Mouse (Mus musculus) heart, embryonic 16.5 days (tissue): ENCODE measurements around the gene Sfpq. TPM values are rescaled to one million over a fixed set of nuclear protein-coding genes. Genes with fewer than 3 reads are reported as not detected.
"Not testable (repeated sequence)": the region's sequence is repeated elsewhere in the genome, so short reads cannot be mapped to it uniquely, and the experiment has no call there.

ENCODE experiments used
- ATAC-seq: fragments of 200-750 bp; cut with Nextera tagmentation; replicated peaks from 2 replicates; pipeline ENCODE4 v1.8.0; 2017; ENCODE audit warnings: moderate number of reproducible peaks; ENCODE audit not compliant: insufficient read depth, low FRiP score; ENCODE audit errors: extremely low read depth
- H3K27ac ChIP-seq: fragments of 300-500 bp; sonication (generic); 2 replicates; pipeline ENCODE4 v1.5.1; 2014; ENCODE audit warnings: mild to moderate bottlenecking, low read length, control low read depth, moderate library complexity
- H3K27me3 ChIP-seq: fragments of 300-500 bp; sonication (generic); 2 replicates; pipeline ENCODE4 v1.6.1; 2014; ENCODE audit warnings: low read length, mixed read lengths; ENCODE audit not compliant: control insufficient read depth, insufficient read depth
- H3K36me3 ChIP-seq: fragments of 300-500 bp; sonication (generic); 2 replicates; pipeline ENCODE4 v1.6.1; 2014; ENCODE audit not compliant: control insufficient read depth, insufficient read depth
- H3K4me1 ChIP-seq: fragments of 300-500 bp; sonication (generic); 2 replicates; pipeline ENCODE4 v1.6.1; 2014; ENCODE audit warnings: low read length, mixed read lengths; ENCODE audit not compliant: control insufficient read depth, insufficient read depth
- H3K4me2 ChIP-seq: fragments of 300-500 bp; sonication (generic); 2 replicates; pipeline ENCODE4 v1.6.1; 2014; ENCODE audit warnings: low read depth, mild to moderate bottlenecking, control low read depth, low read length
- H3K4me3 ChIP-seq: fragments of 300-500 bp; sonication (generic); 2 replicates; pipeline ENCODE4 v1.5.1; 2014; ENCODE audit warnings: mild to moderate bottlenecking, control low read depth, low read length
- H3K9ac ChIP-seq: fragments of 300-500 bp; sonication (generic); 2 replicates; pipeline ENCODE4 v1.6.1; 2014; ENCODE audit warnings: low read length, control low read depth
- H3K9me3 ChIP-seq: fragments of 300-500 bp; sonication (generic); replicated peaks from 2 replicates; pipeline ENCODE4 v1.6.1; 2016; ENCODE audit warnings: low read length; ENCODE audit not compliant: control insufficient read depth
- WGBS: fragments of 180-500 bp; shearing (Covaris S2); extraction: QIAGEN DNeasy Blood & Tissue Kit; methylation state at CpG from one replicate; pipeline ENCODE4 v1.1.7; 2014; 5-methylcytosine and 5-hydroxymethylcytosine counted together
- polyA plus RNA-seq: library from polyadenylated mRNA; unstranded; fragments of >200 nt; fragmentation: Nextera tagmentation; extraction: Ambion mirVana; gene quantifications from 2 replicates; pipeline ENCODE4 v1.2.1, GENCODE M21; 2015

Sfpq gene
- 34.4 and 38.4 TPM in 2 replicates for polyA plus RNA-seq

- Histone ChIP-seq H3K9ac (peak within 1 kb of the TSS; percentile 100), H3K9me3 (no peaks in the 10 kb centered on the region), H3K4me2 (peak within 1 kb of the TSS; percentile 76), H3K4me1 (peaks cover 27% of the 10 kb centered on the region), H3K27ac (peak within 1 kb of the TSS; percentile 96), H3K36me3 (peaks cover 28% of the 10 kb centered on the region), H3K4me3 (peak within 1 kb of the TSS; percentile 100), H3K27me3 (no peaks in the 10 kb centered on the region)
- WGBS = under 1% methylated on average over 57 of the region's 87 CpGs
- ATAC-seq = peak; percentile 96
Observed at GRCm38 (mm10) chr4:127021151-127021945, at the start of gene Sfpq. Gene Sfpq (plus strand): TSS chr4:127021324.

DNA sequence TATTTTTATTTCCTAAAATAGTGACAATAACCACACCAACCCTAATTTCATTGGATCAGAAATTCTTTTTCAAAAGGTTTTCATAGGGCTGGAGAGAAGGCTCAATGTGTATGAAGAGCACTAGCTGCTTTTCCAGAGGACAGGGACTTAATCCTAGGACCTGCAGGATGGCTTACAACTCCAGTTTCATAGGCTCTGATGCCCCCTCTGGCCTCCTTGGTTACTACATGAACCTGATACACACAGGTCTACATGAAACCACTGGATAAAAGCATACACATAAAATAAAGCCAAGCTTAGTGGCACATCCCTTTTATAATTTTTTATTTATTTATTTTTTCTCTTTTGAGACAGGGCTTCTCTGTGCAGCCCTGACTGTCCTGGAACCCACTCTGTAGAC, 43.7 kb upstream of the Sfpq start:
- ATAC-seq = no peak
- Histone ChIP-seq H3K4me1 (no peaks in the 10 kb centered on the region), H3K4me3 (no peak overlapping the region), H3K27me3 (no peaks in the 10 kb centered on the region), H3K27ac (no peak overlapping the region), H3K9ac (no peak overlapping the region), H3K4me2 (no peak overlapping the region), H3K36me3 (no peaks in the 10 kb centered on the region), H3K9me3 (no peaks in the 10 kb centered on the region)

DNA sequence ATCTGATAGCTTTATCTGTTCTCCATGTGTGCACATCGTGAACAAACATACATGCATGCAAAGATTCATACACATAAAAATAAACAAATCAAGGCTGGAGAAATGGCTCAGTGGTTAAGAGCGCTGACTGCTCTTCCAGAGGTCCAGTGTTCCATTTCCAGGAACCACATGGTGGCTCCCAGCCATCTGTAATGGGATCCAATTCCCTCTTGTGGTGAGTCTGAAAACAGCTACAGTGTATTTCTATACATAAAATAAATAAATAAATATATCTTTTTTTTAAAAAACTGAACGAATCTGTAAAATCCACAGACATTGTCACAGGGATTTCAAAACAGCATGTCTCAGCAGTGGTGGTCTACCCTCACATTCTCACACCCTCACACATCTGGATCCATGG, 42.4 kb upstream of the Sfpq start:
- Histone ChIP-seq H3K9ac (no peak overlapping the region), H3K4me3 (no peak overlapping the region), H3K27me3 (no peaks in the 10 kb centered on the region), H3K4me1 (no peaks in the 10 kb centered on the region), H3K27ac (no peak overlapping the region), H3K9me3 (no peaks in the 10 kb centered on the region), H3K4me2 (no peak overlapping the region), H3K36me3 (no peaks in the 10 kb centered on the region)
- 76% methylated on average over 3 of the region's 3 CpGs for whole genome bisulfite sequencing
- ATAC-seq = no peak

DNA sequence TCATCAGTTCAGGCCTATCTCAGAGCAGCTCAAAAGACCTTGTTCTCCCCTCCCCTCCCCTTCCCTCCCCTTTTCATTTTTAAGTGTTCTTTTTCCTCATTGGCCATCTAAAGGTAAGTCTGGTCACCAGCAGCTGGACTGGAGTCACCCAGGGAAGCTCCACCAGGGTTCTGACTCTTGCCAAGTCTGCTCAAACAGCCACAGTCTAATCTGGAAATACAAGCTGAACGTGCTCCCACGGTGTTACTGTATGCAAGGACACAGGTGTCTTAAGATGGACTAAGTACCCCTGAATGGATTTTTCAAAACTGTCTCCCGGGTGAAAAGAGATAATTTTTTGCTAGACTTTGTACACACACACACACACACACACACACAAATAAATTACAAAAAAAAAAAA, 37.8 kb upstream of the Sfpq start:
- Histone ChIP-seq H3K9ac (no peak overlapping the region), H3K36me3 (no peaks in the 10 kb centered on the region), H3K4me1 (no peaks in the 10 kb centered on the region), H3K27ac (no peak overlapping the region), H3K27me3 (no peaks in the 10 kb centered on the region), H3K4me2 (no peak overlapping the region), H3K9me3 (no peaks in the 10 kb centered on the region), H3K4me3 (no peak overlapping the region)
- 43% methylated on average over 3 of the region's 3 CpGs for WGBS
- no peak for ATAC-seq

- H3K9me3 ChIP-seq, H3K9ac ChIP-seq, H3K4me1 ChIP-seq, ATAC-seq, H3K27ac ChIP-seq, H3K4me2 ChIP-seq, H3K27me3 ChIP-seq, H3K4me3 ChIP-seq, H3K36me3 ChIP-seq: not testable (repeated sequence)
- 82% methylated on average over 11 of the region's 13 CpGs for WGBS
Observed at GRCm38 (mm10) chr4:126983736-126984525, 37.2 kb upstream of the Sfpq start.

DNA sequence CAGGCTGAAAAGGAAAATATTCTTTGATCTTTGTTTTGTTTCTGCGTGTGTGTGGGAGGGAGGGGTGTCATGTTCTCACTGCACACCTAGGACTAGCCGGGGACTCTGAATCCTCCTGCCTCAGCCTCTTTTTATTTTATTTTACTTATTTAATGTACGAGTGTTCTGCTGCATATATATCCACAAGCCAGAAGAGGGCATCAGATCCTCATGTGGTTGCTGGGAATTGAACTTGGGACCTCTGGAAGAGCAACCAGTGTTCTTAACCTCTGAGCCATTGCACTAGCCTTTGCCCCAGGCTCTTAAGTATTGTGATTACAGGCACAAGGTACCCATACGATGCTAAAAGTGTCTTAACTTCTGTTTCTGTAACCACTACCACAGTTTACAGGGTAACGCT, 34.4 kb upstream of the Sfpq start:
- Histone ChIP-seq H3K27me3 (no peaks in the 10 kb centered on the region), H3K36me3 (no peaks in the 10 kb centered on the region), H3K4me1 (no peaks in the 10 kb centered on the region), H3K27ac (no peak overlapping the region), H3K4me3 (no peak overlapping the region), H3K9ac (no peak overlapping the region), H3K4me2 (no peak overlapping the region), H3K9me3 (no peaks in the 10 kb centered on the region)
- ATAC-seq = no peak
- WGBS = 75% methylated on average over 5 of the region's 5 CpGs

DNA sequence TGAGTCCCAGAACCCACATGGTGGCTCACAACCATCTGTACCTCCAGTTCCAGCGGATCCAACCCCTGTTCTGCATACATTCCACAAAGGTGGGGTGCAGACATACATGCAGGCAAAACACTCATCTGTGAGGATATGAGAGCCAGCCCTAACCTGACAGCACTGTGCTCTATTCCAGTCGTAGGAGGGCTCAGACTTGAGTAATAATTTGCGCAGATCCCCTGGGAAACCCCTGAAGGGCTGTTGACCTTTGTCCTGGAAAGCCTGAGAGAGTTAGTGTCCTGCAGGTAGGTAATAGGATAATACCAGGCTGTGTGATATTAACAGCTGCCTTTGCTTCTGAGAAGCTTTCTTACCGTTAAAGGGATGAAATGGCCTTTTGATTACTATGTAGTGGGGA, 32.6 kb upstream of the Sfpq start:
- no peak overlapping the region for H3K4me2 ChIP-seq
- WGBS = 80% methylated on average over 4 of the region's 4 CpGs
- H3K36me3 ChIP-seq = no peaks in the 10 kb centered on the region
- no peaks in the 10 kb centered on the region for H3K9me3 ChIP-seq
- no peak overlapping the region for H3K27ac ChIP-seq
- no peak overlapping the region for H3K9ac ChIP-seq
- no peaks in the 10 kb centered on the region for H3K27me3 ChIP-seq
- no peaks in the 10 kb centered on the region for H3K4me1 ChIP-seq
- ATAC-seq = no peak
- no peak overlapping the region for H3K4me3 ChIP-seq

- Histone ChIP-seq H3K9ac (no peak overlapping the region), H3K27me3 (no peaks in the 10 kb centered on the region), H3K4me2 (no peak overlapping the region), H3K36me3 (no peaks in the 10 kb centered on the region), H3K9me3 (no peaks in the 10 kb centered on the region), H3K4me1 (no peaks in the 10 kb centered on the region), H3K4me3 (no peak overlapping the region), H3K27ac (no peak overlapping the region)
- ATAC-seq = no peak
Observed at GRCm38 (mm10) chr4:126990553-126990952, 30.6 kb upstream of the Sfpq start.

DNA sequence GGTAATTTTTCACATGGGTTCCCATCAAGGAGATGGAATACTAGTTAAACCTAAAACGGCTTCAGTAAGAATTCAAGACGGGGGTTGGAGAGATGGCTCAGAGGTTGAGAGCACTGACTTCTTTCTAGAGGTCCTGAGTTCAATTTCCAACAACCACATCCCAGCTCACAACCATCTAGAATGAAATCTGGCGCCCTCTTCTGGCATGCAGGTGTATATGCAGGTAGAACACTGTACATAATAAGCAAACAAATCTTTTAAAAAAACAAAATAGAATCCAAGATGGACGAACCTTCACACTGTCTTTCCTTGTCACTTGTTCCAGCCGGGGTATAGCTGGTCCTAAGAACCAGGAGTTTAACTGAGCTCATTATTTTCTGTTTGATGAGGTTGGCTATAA, 28.8 kb upstream of the Sfpq start:
- Histone ChIP-seq H3K4me2 (no peak overlapping the region), H3K9me3 (no peaks in the 10 kb centered on the region), H3K27me3 (no peaks in the 10 kb centered on the region), H3K4me3 (no peak overlapping the region), H3K4me1 (no peaks in the 10 kb centered on the region), H3K36me3 (no peaks in the 10 kb centered on the region), H3K27ac (no peak overlapping the region), H3K9ac (no peak overlapping the region)
- WGBS = 55% methylated on average over 5 of the region's 5 CpGs
- no peak for ATAC-seq
